Mouse (Mus musculus) stomach, embryonic 14.5 days (tissue): Measurements from ENCODE around the gene Nsun5. TPM values are rescaled to one million over a fixed set of nuclear protein-coding genes. Genes with fewer than 3 reads are reported as not detected.

Source experiments
- ATAC-seq: fragments of 200-750 bp; cut with Nextera tagmentation; 2 replicates; pipeline ENCODE4 v1.8.0; 2017; ENCODE audit warnings: low read depth, moderate TSS enrichment; ENCODE audit not compliant: insufficient number of reproducible peaks, insufficient read depth, low FRiP score
- H3K27ac ChIP-seq: fragments of 300-500 bp; sonication (generic); 2 replicates; pipeline ENCODE4 v1.5.1; 2014; ENCODE audit warnings: mild to moderate bottlenecking, low read length, moderate library complexity, mixed read lengths
- H3K27me3 ChIP-seq: fragments of 300-500 bp; sonication (generic); 2 replicates; pipeline ENCODE4 v1.6.1; 2014; ENCODE audit warnings: low read length, control low read depth, mixed read lengths; ENCODE audit not compliant: control insufficient read depth, insufficient read depth
- H3K36me3 ChIP-seq: fragments of 300-500 bp; sonication (generic); 2 replicates; pipeline ENCODE4 v1.6.1; 2014; ENCODE audit warnings: mild to moderate bottlenecking, control low read depth, low read length, moderate library complexity, mixed read lengths; ENCODE audit not compliant: control insufficient read depth, insufficient read depth
- H3K4me1 ChIP-seq: fragments of 300-500 bp; sonication (generic); 2 replicates; pipeline ENCODE4 v1.6.1; 2014; ENCODE audit warnings: low read length, control low read depth, mixed read lengths; ENCODE audit not compliant: control insufficient read depth, insufficient read depth
- H3K4me2 ChIP-seq: fragments of 300-500 bp; sonication (generic); replicated peaks from 2 replicates; pipeline ENCODE4 v1.6.1; 2014; ENCODE audit warnings: low read depth, low read length, control low read depth
- H3K4me3 ChIP-seq: fragments of 300-500 bp; sonication (generic); 2 replicates; pipeline ENCODE4 v1.5.1; 2014; ENCODE audit warnings: low read depth, low read length, control low read depth
- H3K9ac ChIP-seq: fragments of 300-500 bp; sonication (generic); replicated peaks from 2 replicates; pipeline ENCODE4 v1.6.1; 2014; ENCODE audit warnings: low read depth, mild to moderate bottlenecking, control low read depth, low read length, moderate library complexity, mixed read lengths
- H3K9me3 ChIP-seq: fragments of 300-500 bp; sonication (generic); 2 replicates; pipeline ENCODE4 v1.6.1; 2016; ENCODE audit warnings: low read depth, low read length, control low read depth; ENCODE audit not compliant: control insufficient read depth
- WGBS: fragments of 180-500 bp; shearing (Covaris S2); extraction: QIAGEN DNeasy Blood & Tissue Kit; methylation state at CpG from one replicate; pipeline ENCODE4 v1.1.7; 2014; 5-methylcytosine and 5-hydroxymethylcytosine counted together
- polyA plus RNA-seq: library from polyadenylated mRNA; unstranded; fragments of >200 nt; fragmentation: Nextera tagmentation; extraction: Ambion mirVana; gene quantifications from 2 replicates; pipeline ENCODE4 v1.2.1, GENCODE M21; 2014

Nsun5 gene
- polyA plus RNA-seq, 1 experiment from 2014 or later, result 26.1 TPM

GRCm38 (mm10) chr5:135346430-135346829 is 23.3 kb upstream of the Nsun5 start:
- Histone ChIP-seq H3K36me3 (no peaks in the 10 kb centered on the region), H3K4me2 (no peak overlapping the region), H3K9me3 (peaks cover 6% of the 10 kb centered on the region; the same call in 1 of the 2 replicates), H3K27ac (no peak overlapping the region), H3K4me1 (no peaks in the 10 kb centered on the region), H3K27me3 (no peaks in the 10 kb centered on the region), H3K4me3 (no peak overlapping the region), H3K9ac (no peak overlapping the region)
- ATAC-seq, result no peak
- 29% methylated on average over 1 of the region's 1 CpGs for WGBS

- WGBS, result 67% methylated on average over 4 of the region's 4 CpGs
- Histone ChIP-seq H3K4me2 (no peak overlapping the region), H3K36me3 (no peaks in the 10 kb centered on the region), H3K27ac (no peak overlapping the region), H3K4me1 (no peaks in the 10 kb centered on the region), H3K9me3 (peaks cover 6% of the 10 kb centered on the region; the same call in 1 of the 2 replicates), H3K27me3 (no peaks in the 10 kb centered on the region), H3K4me3 (no peak overlapping the region), H3K9ac (no peak overlapping the region)
- no peak for ATAC-seq
Observed at GRCm38 (mm10) chr5:135347511-135348011, 22.2 kb upstream of the Nsun5 start.

GRCm38 (mm10) chr5:135349862-135350261 is 19.9 kb upstream of the Nsun5 start, which contains the start of gene Fkbp6:
Gene Fkbp6 (minus strand): TSS chr5:135350044.
- 90% methylated on average over 35 of the region's 35 CpGs for WGBS
- H3K9me3 ChIP-seq, result peaks cover 6% of the 10 kb centered on the region; the same call in 1 of the 2 replicates
- no peaks in the 10 kb centered on the region for H3K27me3 ChIP-seq
- H3K4me2 ChIP-seq, result no peak within 1 kb of the TSS
- H3K9ac ChIP-seq, result no peak within 1 kb of the TSS
- H3K27ac ChIP-seq, result no peak within 1 kb of the TSS
- ATAC-seq, result no peak
- H3K4me1 ChIP-seq, result no peaks in the 10 kb centered on the region
- no peaks in the 10 kb centered on the region for H3K36me3 ChIP-seq
- H3K4me3 ChIP-seq, result no peak within 1 kb of the TSS

- Histone ChIP-seq H3K27ac (no peak overlapping the region), H3K27me3 (no peaks in the 10 kb centered on the region), H3K4me3 (no peak overlapping the region), H3K4me2 (no peak overlapping the region), H3K9me3 (peaks cover 6% of the 10 kb centered on the region; the same call in 1 of the 2 replicates), H3K36me3 (no peaks in the 10 kb centered on the region), H3K9ac (no peak overlapping the region), H3K4me1 (no peaks in the 10 kb centered on the region)
- 73% methylated on average over 13 of the region's 13 CpGs for WGBS
- ATAC-seq, result no peak
Observed at GRCm38 (mm10) chr5:135351606-135352005, 18.1 kb upstream of the Nsun5 start.

- Histone ChIP-seq H3K27ac (no peak within 1 kb of the TSS), H3K4me2 (no peak within 1 kb of the TSS), H3K4me1 (no peaks in the 10 kb centered on the region), H3K36me3 (no peaks in the 10 kb centered on the region), H3K9me3 (peaks cover 6% of the 10 kb centered on the region; the same call in 1 of the 2 replicates), H3K9ac (no peak within 1 kb of the TSS), H3K4me3 (no peak within 1 kb of the TSS), H3K27me3 (no peaks in the 10 kb centered on the region)
- 58% methylated on average over 9 of the region's 9 CpGs for WGBS
- no peak for ATAC-seq
Observed at GRCm38 (mm10) chr5:135352995-135353394, 16.8 kb upstream of the Nsun5 start, which contains the start of gene Trim50. Gene Trim50 (plus strand): TSS chr5:135353295.

GRCm38 (mm10) chr5:135353564-135353963 is 16.2 kb upstream of the Nsun5 start:
- Histone ChIP-seq H3K36me3 (no peaks in the 10 kb centered on the region), H3K4me2 (no peak overlapping the region), H3K27ac (no peak overlapping the region), H3K4me3 (no peak overlapping the region), H3K4me1 (no peaks in the 10 kb centered on the region), H3K9ac (no peak overlapping the region), H3K27me3 (no peaks in the 10 kb centered on the region), H3K9me3 (peaks cover 6% of the 10 kb centered on the region; the same call in 1 of the 2 replicates)
- no peak for ATAC-seq
- WGBS, result 19% methylated on average over 20 of the region's 20 CpGs

GRCm38 (mm10) chr5:135356090-135356489 is 13.7 kb upstream of the Nsun5 start:
- H3K27me3 ChIP-seq, result no peaks in the 10 kb centered on the region
- no peak overlapping the region for H3K9ac ChIP-seq
- WGBS, result 33% methylated on average over 1 of the region's 1 CpGs
- no peak for ATAC-seq
- H3K36me3 ChIP-seq, result no peaks in the 10 kb centered on the region
- H3K4me2 ChIP-seq, result no peak overlapping the region
- H3K4me3 ChIP-seq, result no peak overlapping the region
- no peaks in the 10 kb centered on the region for H3K4me1 ChIP-seq
- no peaks in the 10 kb centered on the region for H3K9me3 ChIP-seq
- no peak overlapping the region for H3K27ac ChIP-seq

GRCm38 (mm10) chr5:135357556-135357955 is 12.2 kb upstream of the Nsun5 start:
- peak; percentile 87 for ATAC-seq
- H3K27me3 ChIP-seq, result no peaks in the 10 kb centered on the region
- no peaks in the 10 kb centered on the region for H3K4me1 ChIP-seq

GRCm38 (mm10) chr5:135359772-135360171 is 10.0 kb upstream of the Nsun5 start:
- no peak overlapping the region for H3K9ac ChIP-seq
- H3K27ac ChIP-seq, result no peak overlapping the region
- no peaks in the 10 kb centered on the region for H3K27me3 ChIP-seq
- H3K4me2 ChIP-seq, result no peak overlapping the region
- no peaks in the 10 kb centered on the region for H3K4me1 ChIP-seq
- no peak overlapping the region for H3K4me3 ChIP-seq
- no peak for ATAC-seq
- 89% methylated on average over 2 of the region's 2 CpGs for WGBS
- no peaks in the 10 kb centered on the region for H3K9me3 ChIP-seq
- H3K36me3 ChIP-seq, result no peaks in the 10 kb centered on the region

More at GRCm38 (mm10) chr5:135357556-135357955, 12.2 kb upstream of the Nsun5 start:
- H3K4me2 ChIP-seq, result no peak overlapping the region
- H3K36me3 ChIP-seq, result no peaks in the 10 kb centered on the region
- H3K4me3 ChIP-seq, result no peak overlapping the region
- no peak overlapping the region for H3K9ac ChIP-seq
- no peak overlapping the region for H3K27ac ChIP-seq
- WGBS, result 90% methylated on average over 2 of the region's 2 CpGs
- no peaks in the 10 kb centered on the region for H3K9me3 ChIP-seq
